Mouse (Mus musculus): ENCODE measurements around the gene Plscr5.

Gene Plscr5

DNA sequence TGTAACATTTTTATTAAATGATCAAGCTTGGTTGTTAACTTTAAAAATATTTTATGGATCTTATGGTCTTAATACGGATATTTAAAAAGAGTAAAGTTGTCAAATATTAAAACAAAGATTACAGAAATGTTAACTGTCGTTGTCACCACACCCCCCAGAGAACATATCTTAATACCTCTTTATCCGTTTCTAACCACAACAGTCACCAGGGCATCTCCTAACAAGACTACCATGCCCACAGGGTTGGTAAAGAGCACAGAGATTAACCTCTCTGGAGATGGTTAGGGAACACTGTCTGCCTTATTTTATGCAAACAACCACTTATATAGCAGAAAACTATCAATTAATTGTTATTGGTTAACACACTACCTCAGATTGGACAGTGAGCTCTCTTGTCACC lies 34.1 kb downstream of the Plscr5 start:
- DNase-seq (ENCODE audit: low read depth) = no peak

DNA sequence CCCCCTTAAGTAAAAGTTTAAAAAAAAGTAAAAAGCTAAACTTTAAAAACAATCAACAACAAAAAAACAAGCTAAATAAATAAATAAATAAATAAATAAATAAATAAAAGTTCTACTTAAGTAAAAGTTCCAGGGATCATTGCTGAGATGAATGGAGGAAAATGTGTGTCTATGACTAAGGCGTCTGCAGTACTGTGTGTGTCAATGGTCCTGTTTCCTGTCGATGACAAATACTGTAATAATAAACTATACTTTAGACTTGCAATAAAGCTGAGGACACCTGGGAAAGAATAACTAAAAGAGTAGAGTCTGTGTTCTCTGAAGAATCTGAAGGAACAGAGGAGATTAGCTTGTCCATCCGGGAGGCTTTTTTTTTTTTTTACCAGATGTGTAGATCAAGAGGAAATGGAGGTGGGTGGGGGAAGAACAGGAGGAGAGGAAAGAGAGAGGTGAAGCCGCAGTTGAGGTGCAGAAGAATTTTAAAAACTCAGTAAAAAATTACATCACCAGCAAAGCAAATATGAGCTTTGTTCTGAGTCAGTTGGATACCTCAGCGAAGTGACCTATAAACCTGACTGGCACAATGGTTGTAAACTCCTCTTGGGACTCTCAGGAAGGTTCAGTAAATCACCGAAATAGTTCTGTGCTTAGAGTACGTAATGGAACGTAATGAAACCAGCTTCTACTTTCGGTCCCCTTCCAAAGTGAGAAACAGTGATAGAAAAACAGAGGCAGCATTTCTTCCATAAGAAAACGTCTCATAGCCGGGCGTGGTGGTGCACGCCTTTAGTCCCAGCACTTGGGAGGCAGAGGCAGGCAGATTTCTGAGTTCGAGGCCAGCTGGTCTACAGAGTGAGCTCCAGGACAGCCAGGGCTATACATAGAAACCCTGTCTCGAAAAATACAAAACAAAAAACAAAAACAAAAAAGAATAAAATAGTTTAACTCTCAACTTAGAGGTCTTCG lies 36.4 kb downstream of the Plscr5 start:
- DNase-seq (ENCODE audit: low read depth) = no peak

DNA sequence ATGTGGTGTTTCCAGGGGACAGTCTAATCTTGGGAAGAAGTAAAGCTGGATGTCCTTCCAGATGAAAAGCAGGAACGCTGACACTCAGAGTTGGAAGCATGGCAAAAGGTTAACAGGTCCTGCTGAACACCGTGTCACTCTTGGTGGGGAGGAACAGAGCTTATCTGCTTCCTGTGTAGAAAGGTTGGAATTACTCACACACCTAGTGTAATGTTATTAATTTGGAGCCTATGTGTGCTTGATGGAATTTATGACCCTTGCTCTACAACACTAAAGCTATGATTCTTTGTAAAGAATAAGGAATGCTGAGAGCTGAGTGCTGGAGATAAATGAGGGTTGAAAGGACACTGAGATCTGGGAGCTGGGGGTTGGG lies 37.1 kb downstream of the Plscr5 start:
- no peak for DNase-seq (ENCODE audit: low read depth)

DNA sequence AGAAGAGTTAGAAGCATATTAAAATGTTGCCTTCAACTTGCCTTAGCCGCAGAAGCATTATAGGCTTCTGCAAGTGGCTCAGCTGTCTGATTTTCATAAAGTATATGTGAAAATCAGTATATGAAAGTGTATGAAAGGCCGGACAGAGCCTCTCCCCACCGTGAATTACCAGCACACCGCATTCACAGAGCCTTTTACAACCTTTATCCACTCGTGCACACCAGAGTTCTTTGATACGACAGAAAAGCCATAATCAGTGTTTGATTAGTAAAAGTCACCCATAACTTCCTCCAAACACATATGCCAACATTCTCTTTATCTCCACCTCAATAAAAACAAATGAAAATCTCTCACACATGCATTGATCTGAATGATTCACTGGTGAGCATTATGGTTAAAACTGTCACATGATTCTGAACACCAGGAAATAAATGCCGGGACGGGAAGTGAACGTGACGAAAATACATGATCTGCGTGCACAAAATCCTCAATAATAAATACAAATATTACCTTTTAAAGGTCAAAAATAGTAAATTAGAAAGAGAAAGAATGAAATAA lies 42.2 kb downstream of the Plscr5 start:
- DNase-seq (ENCODE audit: low read depth) = no peak

DNA sequence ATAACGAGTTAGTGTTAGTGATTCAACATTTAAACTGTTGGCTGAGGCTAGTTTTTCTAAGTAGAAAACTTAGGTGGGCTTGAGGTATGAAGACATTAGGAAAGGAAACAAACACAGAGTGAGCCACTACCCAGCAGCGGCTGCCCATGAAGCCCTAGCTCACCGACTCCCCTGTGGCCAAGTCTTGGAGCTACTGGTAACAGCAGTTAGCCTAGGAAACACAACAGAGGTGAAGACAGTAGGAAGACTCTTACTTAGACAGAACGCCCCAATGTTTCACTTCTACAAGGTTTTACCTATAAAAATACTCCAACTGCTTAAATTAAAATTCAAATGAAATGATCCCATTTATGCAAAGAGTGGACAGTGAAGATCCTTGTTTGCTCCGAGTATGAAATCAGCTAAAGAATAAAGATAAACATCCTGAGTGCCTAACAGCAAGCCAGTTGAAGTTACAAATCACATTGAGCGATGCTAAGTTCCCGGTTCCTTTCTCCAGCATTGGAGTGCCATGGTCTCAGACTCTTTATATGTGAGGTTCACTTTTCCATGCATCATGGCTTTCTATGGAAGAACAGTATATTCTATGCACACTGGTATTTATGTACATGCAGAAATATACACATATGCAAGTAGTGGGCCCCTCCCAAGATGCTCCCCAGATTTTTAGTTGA lies 56.2 kb downstream of the Plscr5 start:
- no peak for DNase-seq (ENCODE audit: low read depth)

DNA sequence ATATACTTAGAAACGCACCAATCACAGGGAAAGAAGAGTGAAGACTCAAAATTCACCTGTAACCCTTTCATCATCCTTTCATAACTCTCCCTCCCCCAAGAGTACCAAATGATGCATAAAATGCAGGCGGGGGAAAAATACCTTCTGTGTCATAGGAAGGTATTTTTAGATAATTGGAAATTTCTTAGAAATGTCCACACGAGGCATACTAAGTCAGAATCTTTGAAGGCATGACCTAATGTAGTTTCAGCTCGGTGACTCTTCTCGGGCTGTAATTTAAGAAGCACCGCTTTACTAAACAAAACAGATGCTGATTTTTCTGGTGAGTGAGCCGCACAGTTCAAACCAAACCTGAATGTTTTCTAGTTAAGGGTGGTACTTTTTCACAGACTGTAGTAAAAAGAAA lies 56.7 kb downstream of the Plscr5 start, which contains the start of gene Plscr1:
Gene Plscr1 (plus strand): TSS at position 304 of the 406 bp plus-strand sequence.
- DNase-seq (ENCODE audit: low read depth) = no peak

DNA sequence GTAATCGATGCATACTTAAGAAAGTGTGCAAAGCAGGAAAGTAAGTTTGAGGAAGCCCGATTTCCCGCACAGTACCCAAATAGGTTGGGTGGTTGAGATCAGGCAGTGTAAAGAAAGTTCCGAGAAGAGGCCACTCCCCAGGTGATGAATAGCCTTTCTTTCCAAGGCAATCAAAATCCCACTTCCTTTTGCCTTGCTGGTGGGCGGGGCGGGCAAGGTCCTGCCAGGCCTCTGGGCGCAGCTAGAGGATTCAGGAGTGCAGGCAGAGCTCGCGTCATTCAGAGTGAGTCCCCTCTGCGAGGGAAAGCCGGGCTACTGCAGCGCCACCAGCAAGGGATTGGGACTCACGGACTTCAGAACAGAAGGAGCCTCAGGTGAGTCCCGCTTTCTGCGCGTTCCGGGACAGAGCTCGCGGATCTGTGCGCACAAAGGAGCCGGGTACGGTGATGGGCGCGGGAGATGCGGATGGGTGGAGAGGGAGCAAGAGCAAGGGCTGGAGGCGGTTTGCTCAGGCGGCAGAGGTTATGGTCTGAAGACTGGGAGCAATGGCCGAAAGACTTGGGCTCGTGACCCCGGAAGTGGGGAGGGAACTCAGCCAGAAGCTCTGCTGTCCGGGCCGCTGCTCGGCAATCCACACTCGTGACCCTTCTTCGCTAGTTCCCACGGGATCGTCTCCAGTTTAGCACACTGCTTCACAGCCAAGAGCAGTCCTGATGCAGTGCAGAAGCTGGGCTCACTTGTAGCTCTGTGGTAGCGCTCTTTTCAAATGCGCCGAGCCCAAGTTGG lies 57.4 kb downstream of the Plscr5 start:
- no peak for DNase-seq (ENCODE audit: low read depth)

DNA sequence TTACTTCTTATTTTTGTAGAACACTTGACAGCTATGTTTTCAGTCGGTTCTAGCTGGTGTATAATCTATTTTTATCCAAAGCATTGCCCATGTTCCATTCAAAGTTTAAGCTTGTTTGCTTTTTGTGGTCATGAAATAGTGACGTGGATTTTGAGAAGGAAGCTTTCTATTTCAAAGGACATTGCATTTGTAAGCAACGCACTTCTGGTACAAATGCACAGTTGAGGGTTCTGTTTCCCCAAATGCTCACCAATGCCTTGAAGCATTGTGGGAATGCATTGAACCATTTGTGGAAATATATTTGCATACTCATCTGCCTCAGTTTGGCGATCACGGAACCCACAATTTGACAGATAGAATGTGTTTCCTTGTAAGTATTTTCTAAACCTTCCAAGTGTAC lies 60.0 kb downstream of the Plscr5 start:
- no peak for DNase-seq (ENCODE audit: low read depth)

DNA sequence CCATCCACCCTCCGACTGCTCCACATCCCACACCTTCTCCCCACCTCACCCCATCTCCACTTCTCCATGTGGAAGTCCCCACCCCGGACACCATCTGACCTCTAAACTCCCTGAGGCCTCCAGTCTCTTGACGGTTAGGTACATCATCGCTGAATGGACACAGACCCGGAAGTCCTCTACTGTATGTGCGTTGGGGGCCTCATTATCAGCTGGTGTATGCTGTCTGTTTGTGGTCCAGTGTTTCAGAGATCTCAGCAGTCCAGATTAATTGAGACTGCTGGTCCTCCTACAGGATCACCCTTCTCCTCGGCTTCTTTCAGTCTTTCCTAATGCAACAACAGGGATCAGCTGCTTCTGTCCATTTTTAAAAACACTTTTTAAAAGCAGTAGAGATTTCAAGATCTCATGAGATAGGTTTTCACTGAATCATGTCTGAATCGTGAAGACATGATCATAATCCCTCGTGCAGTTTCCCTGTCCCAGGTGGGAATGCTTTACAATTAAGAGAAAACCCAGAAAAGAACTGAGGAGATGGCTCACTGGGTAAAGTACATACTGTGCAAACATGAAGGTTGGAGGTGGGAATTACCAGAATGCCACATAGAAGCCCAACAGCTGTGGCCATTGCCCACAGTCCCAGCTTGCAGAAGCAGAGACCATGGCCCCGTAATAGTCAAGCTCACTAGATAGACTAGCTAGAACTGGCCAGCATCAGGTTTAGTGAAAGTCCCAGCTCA lies 61.0 kb downstream of the Plscr5 start:
- DNase-seq (ENCODE audit: low read depth) = no peak

All from c-Kit-positive CD71-positive TER-119-negative erythroid progenitor cells, embryonic 14.5 days (primary cell).